Mouse (Mus musculus) cortical plate, adult 2 months (tissue): Measurements from ENCODE around the gene Ttc3.

Experiments used
- CTCF ChIP-seq: fragments of 200-500 bp; IDR thresholded peaks from 2 replicates; pipeline ENCODE4 v1.5.1; 2011; ENCODE audit warnings: mild to moderate bottlenecking, control low read depth, low read length; ENCODE audit not compliant: insufficient read depth; ENCODE audit errors: extremely low read depth
- POLR2A ChIP-seq: fragments of 200-500 bp; IDR thresholded peaks from 2 replicates; pipeline ENCODE4 v1.6.1; 2011; ENCODE audit warnings: mild to moderate bottlenecking, low read length, control low read depth; ENCODE audit not compliant: insufficient read depth; ENCODE audit errors: extremely low read depth

GRCm38 (mm10) chr16:94356046-94356445, 14.4 kb upstream of the Ttc3 start:
- TF ChIP-seq CTCF = no peak
- TF ChIP-seq POLR2A = no peak
